ENCODE assay signal across 8 mouse cellular contexts in genomic region chr2:30357552-30358510, GRCm38 (mm10). TPM values are rescaled to one million over a fixed set of nuclear protein-coding genes. Genes with fewer than 3 reads are reported as not detected.
DNase-seq lines count a peak whose midpoint lies in the region; ATAC-seq lines count a peak whose summit lies in the region.

No protein-coding gene starts in this region.

- H3K4me3 ChIP-seq in heart, embryonic 13.5 days: peak overlapping the region; percentile 89
- H3K4me3 ChIP-seq in liver, embryonic 16.5 days (ENCODE audit: low read depth, low read length): peak overlapping the region; percentile 82
- peak overlapping the region; percentile 64 for H3K4me3 ChIP-seq in stomach, embryonic 14.5 days (ENCODE audit: low read depth, low read length)

- WGBS in heart, embryonic 13.5 days: 42% methylated on average over 8 of the region's 8 CpGs
- 47% methylated on average over 8 of the region's 8 CpGs for WGBS in liver, embryonic 16.5 days (ENCODE audit: insufficient replicate concordance)
- WGBS in stomach, embryonic 14.5 days: 50% methylated on average over 8 of the region's 8 CpGs

- H3K4me2 ChIP-seq in heart, embryonic 13.5 days: peak overlapping the region; percentile 79
- peak overlapping the region; percentile 96 for H3K4me2 ChIP-seq in liver, embryonic 16.5 days (ENCODE audit: low read depth, low read length)
- peak overlapping the region; percentile 93 for H3K4me2 ChIP-seq in stomach, embryonic 14.5 days (replicated peaks; ENCODE audit: low read depth, low read length)

- H3K27ac ChIP-seq in heart, embryonic 13.5 days (replicated peaks): peak overlapping the region; percentile 79
- no peak overlapping the region for H3K27ac ChIP-seq in liver, embryonic 16.5 days (ENCODE audit: low read length)
- H3K27ac ChIP-seq in stomach, embryonic 14.5 days (ENCODE audit: low read length): peak overlapping the region; percentile 64

- peaks cover 44% of the 10 kb centered on the region for H3K4me1 ChIP-seq in heart, embryonic 13.5 days
- peaks cover 22% of the 10 kb centered on the region for H3K4me1 ChIP-seq in liver, embryonic 16.5 days (ENCODE audit: control insufficient read depth, low read depth, low read length)
- H3K4me1 ChIP-seq in stomach, embryonic 14.5 days (ENCODE audit: control insufficient read depth, insufficient read depth, low read length): peaks cover 34% of the 10 kb centered on the region

- no peaks in the 10 kb centered on the region for H3K27me3 ChIP-seq in heart, embryonic 13.5 days (replicated peaks)
- no peaks in the 10 kb centered on the region for H3K27me3 ChIP-seq in liver, embryonic 16.5 days (ENCODE audit: control insufficient read depth, insufficient read depth, low read depth, low read length)
- H3K27me3 ChIP-seq in stomach, embryonic 14.5 days (ENCODE audit: control insufficient read depth, insufficient read depth, low read length): no peaks in the 10 kb centered on the region

- H3K9ac ChIP-seq in heart, embryonic 13.5 days: peak overlapping the region; percentile 88
- peak overlapping the region; percentile 6; the same call in 1 of the 2 replicates for H3K9ac ChIP-seq in liver, embryonic 16.5 days (ENCODE audit: low read depth, low read length)
- no peak overlapping the region; the same call in 1 of the 2 replicates for H3K9ac ChIP-seq in stomach, embryonic 14.5 days (replicated peaks; ENCODE audit: low read depth, low read length)

- ATAC-seq in cerebellum, adult (ENCODE audit: insufficient number of reproducible peaks, low FRiP score, low TSS enrichment): no peak
- no peak for ATAC-seq in heart, embryonic 13.5 days (ENCODE audit: extremely low read depth, insufficient number of reproducible peaks, low FRiP score, low TSS enrichment)
- no peak for ATAC-seq in liver, embryonic 16.5 days (ENCODE audit: low read depth)
- no peak for ATAC-seq in stomach, embryonic 14.5 days (ENCODE audit: insufficient number of reproducible peaks, insufficient read depth, low FRiP score, low read depth)

- H3K36me3 ChIP-seq in heart, embryonic 13.5 days: peaks cover 24% of the 10 kb centered on the region
- H3K36me3 ChIP-seq in liver, embryonic 16.5 days (ENCODE audit: control insufficient read depth, insufficient read depth): no peaks in the 10 kb centered on the region
- peaks cover 10% of the 10 kb centered on the region; the same call in 1 of the 2 replicates for H3K36me3 ChIP-seq in stomach, embryonic 14.5 days (ENCODE audit: control insufficient read depth, insufficient read depth, low read length)

- DNase-seq in cerebellum, adult 11-12 months: peak; percentile 75
- peak; percentile 66 to 74 for DNase-seq in urinary bladder, postnatal 36 days (ENCODE audit: low spot score in 2 of 2)
- no peak for DNase-seq in urinary bladder, postnatal 4 days (ENCODE audit: low spot score in 2 of 2)
- no peak for DNase-seq in ovary, adult 18-20 months (ENCODE audit: low spot score)

- no peaks in the 10 kb centered on the region for H3K9me3 ChIP-seq in heart, embryonic 13.5 days
- no peaks in the 10 kb centered on the region for H3K9me3 ChIP-seq in liver, embryonic 16.5 days (replicated peaks; ENCODE audit: control insufficient read depth, low read length)
- no peaks in the 10 kb centered on the region for H3K9me3 ChIP-seq in stomach, embryonic 14.5 days (ENCODE audit: control insufficient read depth, low read depth, low read length)

RNA-seq across cellular contexts. Expression of gene Sh3glb2, which starts 1.3 kb away (rescaled TPM):
- polyA plus RNA-seq in heart, embryonic 13.5 days (2015; fragmentation: Nextera tagmentation; extraction: Ambion mirVana): 122 and 124 TPM in 2 replicates
- 17.0 and 19.1 TPM in 2 replicates for polyA plus RNA-seq in liver, embryonic 16.5 days (2015; fragmentation: Nextera tagmentation; extraction: Ambion mirVana)
- polyA plus RNA-seq in stomach, embryonic 14.5 days (2014; fragmentation: Nextera tagmentation; extraction: Ambion mirVana): 90.0 and 93.7 TPM in 2 replicates

RNA-seq across cellular contexts. Expression of gene Miga2, which starts 6.2 kb away (rescaled TPM):
- polyA plus RNA-seq in heart, embryonic 13.5 days (2015; fragmentation: Nextera tagmentation; extraction: Ambion mirVana): 28.9 and 31.4 TPM in 2 replicates
- 6.5 and 7.2 TPM in 2 replicates for polyA plus RNA-seq in liver, embryonic 16.5 days (2015; fragmentation: Nextera tagmentation; extraction: Ambion mirVana)
- 21.2 and 21.7 TPM in 2 replicates for polyA plus RNA-seq in stomach, embryonic 14.5 days (2014; fragmentation: Nextera tagmentation; extraction: Ambion mirVana)

RNA-seq across cellular contexts. Expression of gene Dolpp1, which starts 34.2 kb away (rescaled TPM):
- polyA plus RNA-seq in heart, embryonic 13.5 days (2015; fragmentation: Nextera tagmentation; extraction: Ambion mirVana): 18.8 and 23.2 TPM in 2 replicates
- polyA plus RNA-seq in liver, embryonic 16.5 days (2015; fragmentation: Nextera tagmentation; extraction: Ambion mirVana): 14.7 and 16.5 TPM in 2 replicates
- polyA plus RNA-seq in stomach, embryonic 14.5 days (2014; fragmentation: Nextera tagmentation; extraction: Ambion mirVana): 35.8 and 37.8 TPM in 2 replicates

RNA-seq across cellular contexts. Expression of gene Crat, which starts 57.8 kb away (rescaled TPM):
- 74.5 and 76.8 TPM in 2 replicates for polyA plus RNA-seq in heart, embryonic 13.5 days (2015; fragmentation: Nextera tagmentation; extraction: Ambion mirVana)
- polyA plus RNA-seq in liver, embryonic 16.5 days (2015; fragmentation: Nextera tagmentation; extraction: Ambion mirVana): 24.2 and 31.3 TPM in 2 replicates
- 27.3 and 30.0 TPM in 2 replicates for polyA plus RNA-seq in stomach, embryonic 14.5 days (2014; fragmentation: Nextera tagmentation; extraction: Ambion mirVana)

RNA-seq across cellular contexts. Expression of gene Ptpa, which starts 58.0 kb away (rescaled TPM):
- 100.0 and 109 TPM in 2 replicates for polyA plus RNA-seq in heart, embryonic 13.5 days (2015; fragmentation: Nextera tagmentation; extraction: Ambion mirVana)
- 121 TPM in 2 replicates for polyA plus RNA-seq in liver, embryonic 16.5 days (2015; fragmentation: Nextera tagmentation; extraction: Ambion mirVana)
- polyA plus RNA-seq in stomach, embryonic 14.5 days (2014; fragmentation: Nextera tagmentation; extraction: Ambion mirVana): 82.6 and 85.4 TPM in 2 replicates

Comparison
In these comparisons a context has a peak if more than half of its experiments do, and no peak if none do; other contexts are left out.
1. DNase-seq: peak in cerebellum, adult 11-12 months (single experiment) and urinary bladder, postnatal 36 days (2 of 2); none in urinary bladder, postnatal 4 days (0 of 2) and ovary, adult 18-20 months (single experiment).
2. Peak in every context shown above with its lines, with median percentiles within 50 percentile points of each other: H3K4me2 ChIP-seq and H3K4me3 ChIP-seq.